Mouse (Mus musculus) hindbrain, embryonic 11.5 days (tissue): ENCODE results near the gene Nup210. TPM values are rescaled to one million over a fixed set of nuclear protein-coding genes. Genes with fewer than 3 reads are reported as not detected.

ENCODE experiments used
- ATAC-seq: fragments of 200-750 bp; cut with Nextera tagmentation; 2 replicates; pipeline ENCODE4 v1.8.0; 2017; ENCODE audit warnings: mild to moderate bottlenecking, moderate TSS enrichment, moderate library complexity; ENCODE audit not compliant: low FRiP score
- DNase-seq: peaks from one replicate; pipeline ENCODE4 v3.0.0-alpha.2; 2015; ENCODE audit warnings: low spot score
- H3K27ac ChIP-seq: fragments of 300-500 bp; sonication (generic); 2 replicates; pipeline ENCODE4 v1.5.1; 2014; ENCODE audit warnings: mild to moderate bottlenecking, low read depth, low read length
- H3K27me3 ChIP-seq: fragments of 300-500 bp; sonication (generic); 2 replicates; pipeline ENCODE4 v1.6.1; 2014; ENCODE audit warnings: mild to moderate bottlenecking, low read length, moderate library complexity, mixed read lengths; ENCODE audit not compliant: control insufficient read depth, insufficient read depth
- H3K36me3 ChIP-seq: fragments of 300-500 bp; sonication (generic); 2 replicates; pipeline ENCODE4 v1.6.1; 2014; ENCODE audit warnings: mild to moderate bottlenecking, low read length, moderate library complexity, mixed read lengths; ENCODE audit not compliant: control insufficient read depth, insufficient read depth
- H3K4me1 ChIP-seq: fragments of 300-500 bp; sonication (generic); replicated peaks from 2 replicates; pipeline ENCODE4 v1.6.1; 2014; ENCODE audit warnings: low read length, mixed read lengths; ENCODE audit not compliant: control insufficient read depth, insufficient read depth
- H3K4me2 ChIP-seq: fragments of 300-500 bp; sonication (generic); replicated peaks from 2 replicates; pipeline ENCODE4 v1.6.1; 2014; ENCODE audit warnings: mild to moderate bottlenecking, low read depth, low read length
- H3K4me3 ChIP-seq: fragments of 300-500 bp; sonication (generic); 2 replicates; pipeline ENCODE4 v1.5.1; 2014; ENCODE audit warnings: low read depth, low read length
- H3K9ac ChIP-seq: fragments of 300-500 bp; sonication (generic); 2 replicates; pipeline ENCODE4 v1.6.1; 2014; ENCODE audit warnings: low read depth, low read length
- H3K9me3 ChIP-seq: fragments of 300-500 bp; sonication (generic); 2 replicates; pipeline ENCODE4 v1.6.1; 2016; ENCODE audit warnings: low read length; ENCODE audit not compliant: control insufficient read depth
- WGBS: fragments of 180-500 bp; shearing (Covaris S2); extraction: QIAGEN DNeasy Blood & Tissue Kit; methylation state at CpG from one replicate; pipeline ENCODE4 v1.1.7; 2014; 5-methylcytosine and 5-hydroxymethylcytosine counted together
- polyA plus RNA-seq: library from polyadenylated mRNA; unstranded; fragments of >200 nt; fragmentation: Nextera tagmentation; extraction: Ambion mirVana; gene quantifications from 2 replicates; pipeline ENCODE4 v1.2.1, GENCODE M21; 2014

Nup210 gene
- polyA plus RNA-seq, 1 experiment from 2014 or later, result 11.9 TPM

- no peak for ATAC-seq
- 93% methylated on average over 3 of the region's 3 CpGs for WGBS
Observed at GRCm38 (mm10) chr6:91111954-91112252, 4.7 kb downstream of the Nup210 start.

GRCm38 (mm10) chr6:91111141-91111953, 5.3 kb downstream of the Nup210 start:
- no peak overlapping the region for H3K9ac ChIP-seq
- no peak for ATAC-seq
- peaks cover 6% of the 10 kb centered on the region for H3K4me1 ChIP-seq
- H3K27me3 ChIP-seq, result no peaks in the 10 kb centered on the region
- H3K36me3 ChIP-seq, result no peaks in the 10 kb centered on the region
- no peak overlapping the region for H3K4me2 ChIP-seq
- no peaks in the 10 kb centered on the region for H3K9me3 ChIP-seq
- no peak for DNase-seq
- 87% methylated on average over 10 of the region's 10 CpGs for WGBS
- H3K4me3 ChIP-seq, result no peak overlapping the region
- H3K27ac ChIP-seq, result no peak overlapping the region

More at GRCm38 (mm10) chr6:91111954-91112252, 4.7 kb downstream of the Nup210 start:
- H3K27me3 ChIP-seq, result no peaks in the 10 kb centered on the region
- H3K9me3 ChIP-seq, result no peaks in the 10 kb centered on the region
- H3K9ac ChIP-seq, result no peak overlapping the region
- H3K4me1 ChIP-seq, result peaks cover 6% of the 10 kb centered on the region
- no peak overlapping the region for H3K4me2 ChIP-seq
- no peak overlapping the region for H3K4me3 ChIP-seq
- no peak overlapping the region for H3K27ac ChIP-seq
- no peak for DNase-seq
- H3K36me3 ChIP-seq, result no peaks in the 10 kb centered on the region

- no peaks in the 10 kb centered on the region for H3K36me3 ChIP-seq
- DNase-seq, result no peak
- ATAC-seq, result no peak
- no peaks in the 10 kb centered on the region for H3K27me3 ChIP-seq
- no peaks in the 10 kb centered on the region for H3K9me3 ChIP-seq
- H3K9ac ChIP-seq, result no peak overlapping the region
- H3K4me3 ChIP-seq, result no peak overlapping the region
- H3K27ac ChIP-seq, result no peak overlapping the region
- no peak overlapping the region for H3K4me2 ChIP-seq
- H3K4me1 ChIP-seq, result peaks cover 2% of the 10 kb centered on the region; the same call in 1 of the 2 replicates
- 76% methylated on average over 13 of the region's 13 CpGs for WGBS
Observed at GRCm38 (mm10) chr6:91110323-91111020, 6.2 kb downstream of the Nup210 start.

GRCm38 (mm10) chr6:91109489-91109888, 7.1 kb downstream of the Nup210 start:
- Histone ChIP-seq H3K9me3 (no peaks in the 10 kb centered on the region), H3K9ac (no peak overlapping the region), H3K4me1 (no peaks in the 10 kb centered on the region), H3K36me3 (no peaks in the 10 kb centered on the region), H3K4me2 (no peak overlapping the region), H3K27ac (no peak overlapping the region), H3K4me3 (no peak overlapping the region), H3K27me3 (no peaks in the 10 kb centered on the region)
- DNase-seq, result no peak
- no peak for ATAC-seq

DNA sequence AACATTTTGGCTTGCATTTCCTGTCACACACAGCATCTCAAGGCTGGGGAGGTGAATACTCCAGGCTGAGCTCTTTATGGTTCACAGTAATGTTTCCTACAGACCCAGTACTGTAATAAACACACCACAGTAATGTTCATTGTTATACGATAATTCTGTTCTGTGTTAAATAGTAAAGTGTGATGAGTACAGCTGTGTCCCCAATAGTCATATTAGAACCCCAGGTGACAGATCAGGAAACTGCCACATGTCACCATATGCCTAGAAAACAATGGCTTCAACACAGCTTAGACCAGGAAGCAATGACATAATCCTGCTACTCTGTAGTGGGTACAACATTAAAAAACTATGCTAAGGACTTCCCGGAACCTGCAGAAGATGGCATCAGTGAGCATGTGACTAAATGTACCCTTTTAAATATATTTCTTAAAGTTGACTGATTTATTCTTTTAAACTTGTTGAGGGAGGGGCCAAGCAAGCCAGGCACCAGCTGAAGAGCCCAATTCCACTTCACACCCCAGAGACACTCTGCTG, 7.6 kb downstream of the Nup210 start:
- Histone ChIP-seq H3K9me3 (no peaks in the 10 kb centered on the region), H3K27me3 (no peaks in the 10 kb centered on the region), H3K9ac (no peak overlapping the region), H3K4me3 (no peak overlapping the region), H3K36me3 (no peaks in the 10 kb centered on the region), H3K4me1 (no peaks in the 10 kb centered on the region), H3K27ac (no peak overlapping the region), H3K4me2 (no peak overlapping the region)
- DNase-seq, result no peak
- no peak for ATAC-seq
- 97% methylated on average over 2 of the region's 2 CpGs for WGBS

DNA sequence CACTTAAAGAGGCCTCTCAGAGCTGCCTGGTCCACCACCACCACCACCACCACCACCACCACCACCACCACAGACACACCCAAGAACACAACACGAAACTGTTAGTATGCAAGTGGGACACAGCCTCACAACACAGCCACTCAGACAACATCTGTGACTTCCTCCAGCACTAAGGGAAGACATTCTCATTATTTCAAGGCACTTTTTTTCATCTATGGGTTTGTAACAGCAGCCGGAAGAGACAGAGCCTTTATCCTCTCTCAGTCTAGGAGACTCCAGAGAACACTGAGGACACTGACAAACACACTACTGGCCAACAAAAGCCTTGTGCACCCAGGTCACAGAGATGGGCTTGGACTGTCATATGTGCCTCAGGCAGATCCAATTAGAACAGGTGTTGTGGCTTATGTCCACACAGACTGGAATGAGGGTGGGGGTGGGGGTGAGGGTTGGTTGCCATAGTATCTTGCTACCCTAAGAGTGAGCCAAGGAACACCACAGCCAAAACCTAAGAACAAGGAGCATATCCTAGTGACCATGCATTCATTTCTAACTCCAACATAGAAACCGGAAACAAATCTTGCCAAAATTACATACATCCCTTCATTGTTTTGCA, 8.2 kb downstream of the Nup210 start:
- H3K9ac ChIP-seq, result no peak overlapping the region
- DNase-seq (no peak), ATAC-seq (no peak)
- no peak overlapping the region for H3K4me3 ChIP-seq
- no peak overlapping the region for H3K27ac ChIP-seq
- H3K4me1 ChIP-seq, result no peaks in the 10 kb centered on the region
- H3K36me3 ChIP-seq, result no peaks in the 10 kb centered on the region
- no peaks in the 10 kb centered on the region for H3K27me3 ChIP-seq
- H3K9me3 ChIP-seq, result no peaks in the 10 kb centered on the region
- H3K4me2 ChIP-seq, result no peak overlapping the region
- WGBS, result 92% methylated on average over 3 of the region's 3 CpGs

DNA sequence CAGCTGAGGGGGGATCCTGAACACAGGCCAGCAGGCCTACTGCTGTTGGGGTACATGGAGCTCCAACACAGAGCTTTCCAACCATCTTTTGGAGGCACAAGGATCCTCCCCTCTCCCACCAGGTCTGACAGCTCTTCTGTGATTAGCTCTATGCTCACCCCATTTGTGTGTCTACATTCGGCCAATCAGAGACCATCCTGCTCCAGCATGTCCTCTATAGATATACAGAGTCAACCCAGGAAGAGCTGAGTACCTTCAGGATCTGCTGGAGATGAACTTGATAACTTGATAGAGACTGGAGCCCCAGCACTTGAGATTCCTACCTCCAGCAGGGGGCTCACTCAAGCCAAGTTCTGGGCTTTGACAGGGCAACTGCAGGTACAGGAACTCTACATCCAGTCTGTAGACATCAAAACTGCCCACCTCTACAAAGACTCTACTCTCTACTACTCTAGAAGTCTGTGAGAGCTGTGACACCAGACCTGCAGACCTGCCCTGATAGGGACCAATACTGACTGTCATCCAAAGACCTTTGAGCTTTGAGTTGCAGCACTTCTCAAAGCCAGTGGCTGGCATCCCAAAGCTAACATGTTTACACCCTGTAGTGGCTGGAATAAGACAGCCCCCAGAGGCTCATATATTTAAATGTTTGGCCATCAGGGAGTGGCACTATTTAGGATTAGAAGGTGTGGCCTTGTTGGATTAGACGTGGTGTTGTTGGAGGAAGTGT, 11.1 kb downstream of the Nup210 start:
- Histone ChIP-seq H3K27me3 (no peaks in the 10 kb centered on the region), H3K9ac (no peak overlapping the region), H3K4me3 (no peak overlapping the region), H3K4me2 (no peak overlapping the region), H3K27ac (no peak overlapping the region), H3K36me3 (no peaks in the 10 kb centered on the region), H3K4me1 (no peaks in the 10 kb centered on the region), H3K9me3 (no peaks in the 10 kb centered on the region)
- WGBS, result 87% methylated on average over 2 of the region's 2 CpGs
- ATAC-seq (no peak), DNase-seq (no peak)

DNA sequence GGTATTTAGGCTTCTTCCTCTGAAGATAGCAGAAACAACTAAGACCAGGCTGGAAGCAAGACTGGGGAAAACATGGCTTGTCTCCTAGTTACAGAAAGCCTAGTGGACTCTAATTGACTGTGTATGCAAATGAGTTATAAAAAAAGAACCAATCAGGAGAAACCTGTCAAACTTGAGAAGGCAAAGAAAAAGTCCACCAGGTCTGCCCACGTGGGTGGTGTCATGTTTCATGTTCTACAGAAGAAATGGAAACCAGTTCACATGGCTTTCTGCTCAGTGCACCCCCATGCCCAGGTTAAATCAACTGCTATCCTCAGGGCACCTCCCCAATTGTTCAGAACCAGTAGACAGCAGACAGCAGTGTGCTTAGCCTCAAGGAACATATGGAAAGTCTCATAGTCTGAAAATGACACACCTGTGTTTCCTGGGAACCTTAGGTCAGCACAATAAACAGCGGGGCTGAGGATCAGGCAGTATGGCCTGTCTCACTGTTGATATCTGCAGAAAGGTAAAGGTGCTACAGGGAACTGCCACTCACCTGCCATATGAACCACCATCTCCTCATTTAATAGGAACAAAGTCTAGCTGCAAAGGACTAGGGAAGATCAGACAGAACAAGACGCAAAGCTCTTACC, 11.7 kb downstream of the Nup210 start:
- ATAC-seq (no peak), DNase-seq (peak; percentile 37)
- H3K27me3 ChIP-seq, result no peaks in the 10 kb centered on the region
- H3K9me3 ChIP-seq, result no peaks in the 10 kb centered on the region
- no peak overlapping the region for H3K4me2 ChIP-seq
- H3K4me3 ChIP-seq, result no peak overlapping the region
- H3K4me1 ChIP-seq, result no peaks in the 10 kb centered on the region
- H3K27ac ChIP-seq, result no peak overlapping the region
- H3K9ac ChIP-seq, result no peak overlapping the region
- 73% methylated on average over 3 of the region's 3 CpGs for WGBS
- no peaks in the 10 kb centered on the region for H3K36me3 ChIP-seq
